Mouse (Mus musculus) hindbrain, embryonic 10.5 days (tissue): Measurements from ENCODE around the gene Clec1b. TPM values are rescaled to one million over a fixed set of nuclear protein-coding genes. Genes with fewer than 3 reads are reported as not detected.

Experiments
- DNase-seq: peaks from one replicate; pipeline ENCODE4 v3.0.0-alpha.2; 2017; ENCODE audit warnings: low spot score
- H3K27ac ChIP-seq: fragments of 300-500 bp; sonication (generic); 2 replicates; pipeline ENCODE4 v1.5.1; 2016; ENCODE audit warnings: mild to moderate bottlenecking, moderate library complexity
- H3K27me3 ChIP-seq: fragments of 300-500 bp; sonication (generic); 2 replicates; pipeline ENCODE4 v1.6.1; 2016; ENCODE audit warnings: mild to moderate bottlenecking; ENCODE audit not compliant: poor library complexity, insufficient read depth, severe bottlenecking
- H3K36me3 ChIP-seq: fragments of 300-500 bp; sonication (generic); 2 replicates; pipeline ENCODE4 v1.6.1; 2016; ENCODE audit warnings: mild to moderate bottlenecking, moderate library complexity
- H3K4me1 ChIP-seq: fragments of 300-500 bp; sonication (generic); replicated peaks from 2 replicates; pipeline ENCODE4 v1.6.1; 2016; ENCODE audit warnings: mild to moderate bottlenecking
- H3K4me3 ChIP-seq: fragments of 300-500 bp; sonication (generic); 2 replicates; pipeline ENCODE4 v1.5.1; 2016; ENCODE audit warnings: mild to moderate bottlenecking, moderate library complexity
- H3K9me3 ChIP-seq: fragments of 300-500 bp; sonication (generic); 2 replicates; pipeline ENCODE4 v1.6.1; 2016; ENCODE audit warnings: mild to moderate bottlenecking, moderate library complexity
- WGBS: fragments of 180-500 bp; shearing (Covaris S2); methylation state at CpG from one replicate; pipeline ENCODE4 v1.1.7; 2016; 5-methylcytosine and 5-hydroxymethylcytosine counted together
- polyA plus RNA-seq: library from polyadenylated mRNA; unstranded; fragments of >200 nt; fragmentation: Nextera tagmentation; extraction: Ambion mirVana; gene quantifications from 2 replicates; pipeline ENCODE4 v1.2.1, GENCODE M21; 2016

Gene Clec1b
- polyA plus RNA-seq, 1 experiment from 2014 or later: 13.3 TPM

GRCm38 (mm10) chr6:129385000-129385399, 12.1 kb upstream of the Clec1b start:
- no peak overlapping the region for H3K27ac ChIP-seq
- peaks cover 3% of the 10 kb centered on the region; the same call in 1 of the 2 replicates for H3K4me1 ChIP-seq
- 81% methylated on average over 4 of the region's 4 CpGs for WGBS

DNA sequence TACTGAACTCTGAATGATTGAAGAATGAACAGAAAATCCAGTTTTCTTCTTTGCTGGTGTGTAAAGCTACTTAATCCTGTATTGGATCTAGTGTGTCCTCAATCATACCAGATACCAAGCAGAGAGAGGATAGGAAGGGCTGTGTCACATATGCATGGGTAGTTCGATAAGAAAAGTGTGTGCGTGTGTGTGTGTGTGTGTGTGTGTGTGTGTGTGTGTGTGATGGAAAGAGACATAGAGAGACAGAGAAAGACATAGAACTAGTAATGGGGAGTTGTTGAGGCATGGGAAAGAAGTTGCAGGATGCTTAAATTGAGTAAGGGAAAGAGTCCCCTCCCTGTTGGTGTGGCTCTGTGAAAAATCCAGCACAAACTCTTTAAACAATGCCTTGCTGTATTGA, 11.3 kb upstream of the Clec1b start, which contains the start of gene Clec12b:
Gene Clec12b (minus strand): TSS at position 101 of the 400 bp plus-strand sequence.
- Histone ChIP-seq H3K36me3 (no peaks in the 10 kb centered on the region), H3K27me3 (no peaks in the 10 kb centered on the region), H3K9me3 (no peaks in the 10 kb centered on the region), H3K4me3 (no peak within 1 kb of the TSS), H3K4me1 (peaks cover 3% of the 10 kb centered on the region; the same call in 1 of the 2 replicates), H3K27ac (no peak within 1 kb of the TSS)
- WGBS: 78% methylated on average over 2 of the region's 2 CpGs
- DNase-seq: no peak

More at GRCm38 (mm10) chr6:129385000-129385399, 12.1 kb upstream of the Clec1b start:
- no peaks in the 10 kb centered on the region for H3K36me3 ChIP-seq
- no peak for DNase-seq
- no peaks in the 10 kb centered on the region for H3K27me3 ChIP-seq
- H3K4me3 ChIP-seq: no peak overlapping the region
- no peaks in the 10 kb centered on the region for H3K9me3 ChIP-seq

DNA sequence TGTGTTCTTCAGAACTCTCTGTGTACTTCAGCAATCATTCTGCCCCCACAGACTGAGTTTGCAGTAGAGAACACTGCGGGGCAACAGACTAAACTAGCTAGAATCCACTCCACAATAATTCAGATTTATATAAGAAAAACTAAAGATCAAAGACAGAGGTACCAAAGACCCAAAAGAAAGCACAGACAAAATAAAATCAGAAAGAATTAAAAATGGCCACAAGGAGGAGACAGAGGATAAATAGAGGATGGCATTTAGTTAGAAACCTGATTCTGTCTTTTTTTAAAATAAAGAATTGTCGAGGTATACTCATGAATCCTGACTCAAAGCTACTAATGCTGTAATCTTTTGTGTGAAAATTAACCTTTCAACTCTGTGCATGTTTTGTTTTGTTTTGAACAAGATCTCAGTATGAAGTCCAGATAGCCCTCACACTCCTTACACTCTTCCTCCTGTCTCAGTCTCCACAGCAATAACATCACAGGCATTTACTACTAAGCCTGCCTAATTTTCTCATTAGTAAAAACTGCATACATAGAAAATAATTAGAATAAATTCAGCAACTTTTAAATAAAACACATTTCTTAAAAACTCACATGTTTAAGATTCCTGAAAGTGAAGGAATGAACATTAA, 3.9 kb upstream of the Clec1b start:
- Histone ChIP-seq H3K27me3 (no peaks in the 10 kb centered on the region), H3K36me3 (no peaks in the 10 kb centered on the region), H3K4me1 (no peaks in the 10 kb centered on the region), H3K27ac (no peak overlapping the region), H3K9me3 (no peaks in the 10 kb centered on the region), H3K4me3 (no peak overlapping the region)
- no peak for DNase-seq
- 38% methylated on average over 2 of the region's 2 CpGs for WGBS

- H3K4me3 ChIP-seq: no peak overlapping the region
- H3K9me3 ChIP-seq: no peaks in the 10 kb centered on the region
- no peaks in the 10 kb centered on the region for H3K4me1 ChIP-seq
- no peaks in the 10 kb centered on the region for H3K36me3 ChIP-seq
- H3K27ac ChIP-seq: no peak overlapping the region
- no peak for DNase-seq
- H3K27me3 ChIP-seq: no peaks in the 10 kb centered on the region
- 79% methylated on average over 6 of the region's 6 CpGs for WGBS
Observed at GRCm38 (mm10) chr6:129393732-129394131, 3.4 kb upstream of the Clec1b start.

- H3K4me3 ChIP-seq: no peak overlapping the region
- no peaks in the 10 kb centered on the region for H3K4me1 ChIP-seq
- DNase-seq: no peak
- H3K27me3 ChIP-seq: no peaks in the 10 kb centered on the region
- 77% methylated on average over 6 of the region's 6 CpGs for WGBS
- H3K36me3 ChIP-seq: no peaks in the 10 kb centered on the region
- H3K9me3 ChIP-seq: no peaks in the 10 kb centered on the region
- H3K27ac ChIP-seq: no peak overlapping the region
Observed at GRCm38 (mm10) chr6:129399945-129400344, 2.8 kb downstream of the Clec1b start.

DNA sequence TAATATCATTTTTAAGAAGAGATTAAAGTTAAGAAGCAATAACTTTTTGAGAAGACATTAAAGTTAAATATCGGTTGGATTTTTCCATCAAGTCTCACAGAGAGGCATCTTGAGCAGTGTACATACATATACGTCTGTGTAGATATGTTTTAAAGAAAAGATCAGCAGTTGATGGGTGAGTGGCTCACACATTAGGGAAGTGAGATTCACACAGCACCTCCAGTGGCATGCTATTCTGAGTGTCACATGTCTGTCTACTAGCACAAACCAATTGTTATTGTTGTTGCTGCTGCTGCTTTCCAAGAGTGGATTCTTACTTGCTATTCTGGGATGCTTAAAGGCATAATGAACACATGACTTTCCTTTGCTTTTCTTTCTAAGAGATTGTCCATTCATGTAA, 5.3 kb downstream of the Clec1b start:
- Histone ChIP-seq H3K27ac (no peak overlapping the region), H3K4me1 (no peaks in the 10 kb centered on the region), H3K9me3 (no peaks in the 10 kb centered on the region), H3K27me3 (no peaks in the 10 kb centered on the region), H3K4me3 (no peak overlapping the region), H3K36me3 (no peaks in the 10 kb centered on the region)
- 96% methylated on average over 2 of the region's 2 CpGs for WGBS
- no peak for DNase-seq

DNA sequence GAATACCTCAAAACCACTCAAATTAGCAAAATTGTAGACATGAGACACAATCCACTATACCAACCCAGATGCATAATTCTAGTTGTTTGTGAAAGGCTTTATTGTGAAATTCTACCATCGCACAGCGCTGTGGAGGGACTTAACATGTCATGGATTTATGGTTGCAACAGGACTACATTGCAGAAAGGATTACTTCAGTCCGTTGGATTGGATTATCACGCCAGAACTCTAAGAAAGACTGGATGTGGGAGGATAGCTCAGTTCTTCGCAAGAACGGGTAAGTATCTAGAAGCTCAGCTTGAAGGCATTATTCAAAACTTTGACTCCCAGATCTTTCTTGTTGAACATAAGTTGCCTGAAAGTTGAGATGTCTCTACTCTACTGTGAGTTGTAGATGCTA, 6.3 kb downstream of the Clec1b start:
- Histone ChIP-seq H3K27ac (no peak overlapping the region), H3K27me3 (no peaks in the 10 kb centered on the region), H3K4me3 (no peak overlapping the region), H3K4me1 (no peaks in the 10 kb centered on the region), H3K9me3 (no peaks in the 10 kb centered on the region), H3K36me3 (no peaks in the 10 kb centered on the region)
- no peak for DNase-seq
- 85% methylated on average over 6 of the region's 6 CpGs for WGBS

- no peaks in the 10 kb centered on the region for H3K4me1 ChIP-seq
- no peaks in the 10 kb centered on the region for H3K9me3 ChIP-seq
Observed at GRCm38 (mm10) chr6:129405999-129406398, 8.9 kb downstream of the Clec1b start.

GRCm38 (mm10) chr6:129407324-129407723, 10.2 kb downstream of the Clec1b start:
- Histone ChIP-seq H3K4me3 (no peak overlapping the region), H3K9me3 (no peaks in the 10 kb centered on the region), H3K27ac (no peak overlapping the region), H3K4me1 (no peaks in the 10 kb centered on the region), H3K36me3 (no peaks in the 10 kb centered on the region), H3K27me3 (no peaks in the 10 kb centered on the region)
- WGBS: 56% methylated on average over 2 of the region's 2 CpGs
- no peak for DNase-seq

More at GRCm38 (mm10) chr6:129405999-129406398, 8.9 kb downstream of the Clec1b start:
- H3K27ac ChIP-seq: no peak overlapping the region
- no peak overlapping the region for H3K4me3 ChIP-seq
- no peak for DNase-seq
- H3K27me3 ChIP-seq: no peaks in the 10 kb centered on the region
- no peaks in the 10 kb centered on the region for H3K36me3 ChIP-seq

DNA sequence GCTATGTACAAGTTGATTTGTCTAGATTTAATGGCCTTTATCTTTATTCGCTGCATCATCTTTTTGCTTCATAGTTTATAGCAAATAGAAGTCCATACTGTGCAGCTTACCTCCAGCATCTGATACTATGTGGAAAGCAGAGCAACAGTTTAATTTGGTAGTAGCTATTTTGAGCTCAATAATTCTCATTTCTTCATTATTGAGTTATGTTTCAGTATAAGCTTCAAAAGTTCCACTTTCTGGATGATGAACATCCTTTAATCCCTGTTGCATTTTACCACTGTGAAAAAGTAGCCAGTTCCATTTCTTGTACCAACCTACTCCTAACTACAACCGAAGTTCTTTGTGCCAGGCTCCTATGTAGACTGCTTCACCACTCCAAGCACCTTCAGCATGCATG, 11.5 kb downstream of the Clec1b start, which contains the start of gene Clec9a:
Gene Clec9a (plus strand): TSS at position 301 of the 400 bp plus-strand sequence.
- WGBS: 83% methylated on average over 2 of the region's 2 CpGs
- no peak within 1 kb of the TSS for H3K4me3 ChIP-seq
- H3K9me3 ChIP-seq: no peaks in the 10 kb centered on the region
- no peaks in the 10 kb centered on the region for H3K4me1 ChIP-seq
- DNase-seq: no peak
- H3K36me3 ChIP-seq: no peaks in the 10 kb centered on the region
- no peak within 1 kb of the TSS for H3K27ac ChIP-seq
- no peaks in the 10 kb centered on the region for H3K27me3 ChIP-seq

DNA sequence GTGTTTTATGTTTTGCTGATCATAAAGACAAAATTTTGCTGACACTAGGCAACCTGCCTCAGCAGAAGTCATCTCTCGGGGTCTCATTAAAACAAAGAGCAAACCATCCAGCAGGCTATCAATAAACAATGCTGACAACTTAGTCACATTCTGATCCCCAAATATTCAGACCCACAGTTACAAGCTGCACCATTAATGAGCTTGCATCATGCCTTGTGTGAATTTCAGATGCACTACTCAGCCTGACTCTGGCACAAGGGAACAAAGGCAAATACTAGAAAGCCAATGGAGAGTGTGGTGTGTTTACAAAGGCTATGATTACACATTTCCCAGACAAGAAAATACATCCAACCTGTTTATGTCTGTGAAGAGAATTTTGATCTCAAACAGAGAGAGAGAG, 17.1 kb downstream of the Clec1b start:
- Histone ChIP-seq H3K4me1 (no peaks in the 10 kb centered on the region), H3K27ac (no peak overlapping the region), H3K4me3 (no peak overlapping the region), H3K36me3 (no peaks in the 10 kb centered on the region), H3K27me3 (no peaks in the 10 kb centered on the region), H3K9me3 (no peaks in the 10 kb centered on the region)
- DNase-seq: no peak
- 88% methylated on average over 1 of the region's 1 CpGs for WGBS

- Histone ChIP-seq H3K4me3 (no peak overlapping the region), H3K27ac (no peak overlapping the region), H3K9me3 (no peaks in the 10 kb centered on the region), H3K27me3 (no peaks in the 10 kb centered on the region), H3K36me3 (no peaks in the 10 kb centered on the region), H3K4me1 (no peaks in the 10 kb centered on the region)
- 92% methylated on average over 3 of the region's 3 CpGs for WGBS
- no peak for DNase-seq
Observed at GRCm38 (mm10) chr6:129422311-129422710, 25.2 kb downstream of the Clec1b start.

- Histone ChIP-seq H3K27me3 (no peaks in the 10 kb centered on the region), H3K36me3 (no peaks in the 10 kb centered on the region), H3K4me3 (no peak overlapping the region), H3K4me1 (no peaks in the 10 kb centered on the region), H3K27ac (no peak overlapping the region), H3K9me3 (no peaks in the 10 kb centered on the region)
- no peak for DNase-seq
- WGBS: 76% methylated on average over 4 of the region's 4 CpGs
Observed at GRCm38 (mm10) chr6:129423040-129423733, 26.1 kb downstream of the Clec1b start.
